Mouse (Mus musculus) retina, postnatal 1 day (tissue): ENCODE results near the gene Ushbp1.

Source experiments
- DNase-seq: peaks from one replicate; pipeline ENCODE4 v3.0.0-alpha.2; 2012

The Ushbp1 gene

GRCm38 (mm10) chr8:71392391-71392790, 3.2 kb downstream of the Ushbp1 start:
- DNase-seq, result no peak

GRCm38 (mm10) chr8:71391696-71392095, 3.9 kb downstream of the Ushbp1 start:
- DNase-seq, result no peak

GRCm38 (mm10) chr8:71388267-71388666, 7.3 kb downstream of the Ushbp1 start:
- DNase-seq, result no peak

GRCm38 (mm10) chr8:71385212-71385835, 10.3 kb downstream of the Ushbp1 start:
- DNase-seq, result peak; percentile 6

GRCm38 (mm10) chr8:71383860-71384259, 11.7 kb downstream of the Ushbp1 start:
- DNase-seq, result peak; percentile 43

GRCm38 (mm10) chr8:71383396-71383795, 12.2 kb downstream of the Ushbp1 start:
- no peak for DNase-seq

GRCm38 (mm10) chr8:71381971-71382961, 13.3 kb downstream of the Ushbp1 start:
- peak; percentile 93 for DNase-seq

GRCm38 (mm10) chr8:71381421-71381970, 14.1 kb downstream of the Ushbp1 start, which contains the start of gene Nr2f6:
TSS of gene Nr2f6 (minus strand) at chr8:71381960.
- peak; percentile 82 for DNase-seq

- peak; percentile 23 for DNase-seq
Observed at GRCm38 (mm10) chr8:71380178-71381171, 15.1 kb downstream of the Ushbp1 start.

- DNase-seq, result peak; percentile 22
Observed at GRCm38 (mm10) chr8:71379512-71380075, 16.0 kb downstream of the Ushbp1 start.

- DNase-seq, result peak; percentile 12
Observed at GRCm38 (mm10) chr8:71379008-71379407, 16.6 kb downstream of the Ushbp1 start.

- DNase-seq, result peak; percentile 45
Observed at GRCm38 (mm10) chr8:71376423-71377030, 19.1 kb downstream of the Ushbp1 start.

- DNase-seq, result peak; percentile 86
Observed at GRCm38 (mm10) chr8:71375581-71376422, 19.8 kb downstream of the Ushbp1 start.

GRCm38 (mm10) chr8:71374616-71375206, 20.9 kb downstream of the Ushbp1 start:
- DNase-seq, result peak; percentile 29

GRCm38 (mm10) chr8:71373000-71373399, 22.6 kb downstream of the Ushbp1 start:
- no peak for DNase-seq

GRCm38 (mm10) chr8:71372427-71372826, 23.2 kb downstream of the Ushbp1 start:
- peak; percentile 25 for DNase-seq

GRCm38 (mm10) chr8:71371236-71371848, 24.3 kb downstream of the Ushbp1 start, which contains the start of gene Ocel1:
TSS of gene Ocel1 (plus strand) at chr8:71371298.
- DNase-seq, result peak; percentile 98

- peak; percentile 3 for DNase-seq
Observed at GRCm38 (mm10) chr8:71370711-71371235, 24.8 kb downstream of the Ushbp1 start.
